Mouse (Mus musculus) heart, postnatal 0 days (tissue): ENCODE data around the gene Farp1. TPM values are rescaled to one million over a fixed set of nuclear protein-coding genes. Genes with fewer than 3 reads are reported as not detected.
A peak's percentile ranks its signal among the peaks of the same experiment; 100 is the strongest.

ENCODE experiments used
- ATAC-seq: fragments of 200-750 bp; cut with Nextera tagmentation; 2 replicates; pipeline ENCODE4 v1.8.0; 2017; ENCODE audit warnings: low read depth, moderate number of reproducible peaks, moderate library complexity; ENCODE audit not compliant: insufficient read depth
- DNase-seq: peaks from one replicate; pipeline ENCODE4 v3.0.0-alpha.2; 2016; ENCODE audit warnings: low spot score
- H3K27ac ChIP-seq: fragments of 300-500 bp; sonication (generic); 2 replicates; pipeline ENCODE4 v1.5.1; 2014; ENCODE audit warnings: low read depth, mild to moderate bottlenecking
- H3K27me3 ChIP-seq: fragments of 300-500 bp; sonication (generic); 2 replicates; pipeline ENCODE4 v1.6.1; 2014; ENCODE audit warnings: low read length, mixed read lengths; ENCODE audit not compliant: control insufficient read depth, insufficient read depth
- H3K36me3 ChIP-seq: fragments of 300-500 bp; sonication (generic); replicated peaks from 2 replicates; pipeline ENCODE4 v1.6.1; 2014; ENCODE audit warnings: low read length, mixed read lengths; ENCODE audit not compliant: control insufficient read depth, insufficient read depth
- H3K4me1 ChIP-seq: fragments of 300-500 bp; sonication (generic); 2 replicates; pipeline ENCODE4 v1.6.1; 2014; ENCODE audit warnings: antibody characterized with exemption; ENCODE audit not compliant: control insufficient read depth, insufficient read depth
- H3K4me2 ChIP-seq: fragments of 300-500 bp; sonication (generic); 2 replicates; pipeline ENCODE4 v1.6.1; 2014; ENCODE audit warnings: low read depth, mild to moderate bottlenecking, low read length, moderate library complexity
- H3K4me3 ChIP-seq: fragments of 300-500 bp; sonication (generic); 2 replicates; pipeline ENCODE4 v1.5.1; 2014; ENCODE audit warnings: low read depth, low read length
- H3K9ac ChIP-seq: fragments of 300-500 bp; sonication (generic); replicated peaks from 2 replicates; pipeline ENCODE4 v1.6.1; 2014; ENCODE audit warnings: low read depth, low read length, mixed read lengths
- H3K9me3 ChIP-seq: fragments of 300-500 bp; sonication (generic); replicated peaks from 2 replicates; pipeline ENCODE4 v1.6.1; 2016; ENCODE audit warnings: low read length; ENCODE audit not compliant: control insufficient read depth
- CTCF ChIP-seq: IDR thresholded peaks from 2 replicates; pipeline ENCODE4 v1.5.1; 2016; ENCODE audit warnings: antibody characterized with exemption, control low read depth, low read depth
- EP300 ChIP-seq: IDR thresholded peaks from 2 replicates; pipeline ENCODE4 v1.6.1; 2016; ENCODE audit warnings: antibody characterized with exemption, low read depth
- WGBS: fragments of 180-500 bp; shearing (Covaris S2); extraction: QIAGEN DNeasy Blood & Tissue Kit; methylation state at CpG from one replicate; pipeline ENCODE4 v1.1.7; 2014; 5-methylcytosine and 5-hydroxymethylcytosine counted together
- polyA plus RNA-seq: library from polyadenylated mRNA; unstranded; fragments of >200 nt; fragmentation: Nextera tagmentation; extraction: Ambion mirVana; gene quantifications from 2 replicates; pipeline ENCODE4 v1.2.1, GENCODE M21; 2015
- total RNA-seq: library from RNA; depleted of rRNA; stranded (reverse); fragments of >200 nt; gene quantifications from 2 replicates; pipeline ENCODE4 v1.2.3, GENCODE M21; 2014; ENCODE audit warnings: low replicate concordance

Farp1 gene
- total and polyA plus RNA-seq, 2 experiments from 2014 or later: 5.4 to 14.9 TPM

- H3K27me3 ChIP-seq: no peaks in the 10 kb centered on the region
- no peaks in the 10 kb centered on the region for H3K9me3 ChIP-seq
- H3K4me1 ChIP-seq: peaks cover 14% of the 10 kb centered on the region; the same call in 1 of the 2 replicates
- WGBS: 52% methylated on average over 9 of the region's 9 CpGs
- no peak overlapping the region for H3K4me2 ChIP-seq
- no peak for TF ChIP-seq EP300
- no peak for TF ChIP-seq CTCF
- peak; percentile 30 for DNase-seq
- no peaks in the 10 kb centered on the region for H3K36me3 ChIP-seq
- no peak overlapping the region for H3K4me3 ChIP-seq
- ATAC-seq: peak; percentile 59; the same call in 1 of the 2 replicates
- H3K27ac ChIP-seq: peak overlapping the region; percentile 47
- H3K9ac ChIP-seq: no peak overlapping the region
These were observed 155.4 kb downstream of the Farp1 start for GRCm38 (mm10) chr14:121190386-121190785.

- H3K9ac ChIP-seq: no peak overlapping the region; the same call in 1 of the 2 replicates
- peak; percentile 36 for DNase-seq
- H3K9me3 ChIP-seq: no peaks in the 10 kb centered on the region
- peaks cover 4% of the 10 kb centered on the region; the same call in 1 of the 2 replicates for H3K36me3 ChIP-seq
- no peak overlapping the region for H3K4me2 ChIP-seq
- 53% methylated on average over 13 of the region's 13 CpGs for WGBS
- TF ChIP-seq CTCF: no peak
- no peak for TF ChIP-seq EP300
- no peak overlapping the region for H3K4me3 ChIP-seq
- ATAC-seq: 0 out of 2 replicates have a peak, but pooled peaks have one; percentile 20
- H3K4me1 ChIP-seq: peaks cover 14% of the 10 kb centered on the region; the same call in 1 of the 2 replicates
- no peaks in the 10 kb centered on the region for H3K27me3 ChIP-seq
- H3K27ac ChIP-seq: peak overlapping the region; percentile 59
These were observed 156.7 kb downstream of the Farp1 start for GRCm38 (mm10) chr14:121191739-121192138.

- DNase-seq: no peak
- no peak for ATAC-seq
- Histone ChIP-seq H3K36me3 (peaks cover 4% of the 10 kb centered on the region; the same call in 1 of the 2 replicates), H3K9ac (no peak overlapping the region), H3K27ac (no peak overlapping the region; the same call in 1 of the 2 replicates), H3K9me3 (no peaks in the 10 kb centered on the region), H3K27me3 (no peaks in the 10 kb centered on the region), H3K4me1 (peaks cover 14% of the 10 kb centered on the region; the same call in 1 of the 2 replicates), H3K4me2 (no peak overlapping the region), H3K4me3 (no peak overlapping the region)
- TF ChIP-seq EP300: no peak
- 65% methylated on average over 5 of the region's 5 CpGs for whole genome bisulfite sequencing
These were observed 157.4 kb downstream of the Farp1 start for GRCm38 (mm10) chr14:121192394-121192793.

GRCm38 (mm10) chr14:121193981-121194380 is 159.0 kb downstream of the Farp1 start:
- Histone ChIP-seq H3K27ac (no peak overlapping the region), H3K4me1 (peaks cover 18% of the 10 kb centered on the region; the same call in 1 of the 2 replicates), H3K9ac (no peak overlapping the region), H3K27me3 (no peaks in the 10 kb centered on the region), H3K9me3 (no peaks in the 10 kb centered on the region), H3K4me2 (no peak overlapping the region), H3K36me3 (peaks cover 4% of the 10 kb centered on the region; the same call in 1 of the 2 replicates), H3K4me3 (no peak overlapping the region)
- no peak for ATAC-seq
- WGBS: 81% methylated on average over 2 of the region's 2 CpGs
- TF ChIP-seq EP300 (no peak), CTCF (no peak)
- no peak for DNase-seq

- H3K4me2 ChIP-seq: no peak overlapping the region
- TF ChIP-seq EP300 (no peak), CTCF (no peak)
- H3K36me3 ChIP-seq: peaks cover 4% of the 10 kb centered on the region; the same call in 1 of the 2 replicates
- no peak for ATAC-seq
- H3K27ac ChIP-seq: no peak overlapping the region; the same call in 1 of the 2 replicates
- no peaks in the 10 kb centered on the region for H3K27me3 ChIP-seq
- H3K9me3 ChIP-seq: no peaks in the 10 kb centered on the region
- 68% methylated on average over 14 of the region's 14 CpGs for WGBS
- H3K4me1 ChIP-seq: peaks cover 22% of the 10 kb centered on the region
- H3K9ac ChIP-seq: no peak overlapping the region
- no peak for DNase-seq
- no peak overlapping the region for H3K4me3 ChIP-seq
These were observed 164.0 kb downstream of the Farp1 start for GRCm38 (mm10) chr14:121198915-121199572.
